Mouse (Mus musculus) layer of hippocampus, adult 6 months (tissue): ENCODE results near the gene Plcb4. TPM values are rescaled to one million over a fixed set of nuclear protein-coding genes. Genes with fewer than 3 reads are reported as not detected.

Experiments used
- long read RNA-seq, 2 experiments: library from polyadenylated mRNA; unstranded; transcript quantifications; one replicate each; pipeline ENCODE4 v2.0.0; 2019 to 2020
- polyA plus RNA-seq: library from polyadenylated mRNA; unstranded; fragments of <200 nt; fragmentation: Nextera tagmentation; gene quantifications from 2 replicates; pipeline ENCODE4 v1.2.3, GENCODE M21; 2021

Gene Plcb4
- polyA plus RNA-seq: 5.6 and 6.2 TPM in 2 replicates
- long read RNA-seq, experiment 1, partial matches to known transcripts: 14 of 20 reads
- long read RNA-seq, experiment 1, other reads (novel, unspliced or antisense): 6 of 20 reads
- long read RNA-seq, experiment 2, partial matches to known transcripts: 33 of 73 reads
- long read RNA-seq, experiment 2, other reads (novel, unspliced or antisense): 40 of 73 reads

DNA sequence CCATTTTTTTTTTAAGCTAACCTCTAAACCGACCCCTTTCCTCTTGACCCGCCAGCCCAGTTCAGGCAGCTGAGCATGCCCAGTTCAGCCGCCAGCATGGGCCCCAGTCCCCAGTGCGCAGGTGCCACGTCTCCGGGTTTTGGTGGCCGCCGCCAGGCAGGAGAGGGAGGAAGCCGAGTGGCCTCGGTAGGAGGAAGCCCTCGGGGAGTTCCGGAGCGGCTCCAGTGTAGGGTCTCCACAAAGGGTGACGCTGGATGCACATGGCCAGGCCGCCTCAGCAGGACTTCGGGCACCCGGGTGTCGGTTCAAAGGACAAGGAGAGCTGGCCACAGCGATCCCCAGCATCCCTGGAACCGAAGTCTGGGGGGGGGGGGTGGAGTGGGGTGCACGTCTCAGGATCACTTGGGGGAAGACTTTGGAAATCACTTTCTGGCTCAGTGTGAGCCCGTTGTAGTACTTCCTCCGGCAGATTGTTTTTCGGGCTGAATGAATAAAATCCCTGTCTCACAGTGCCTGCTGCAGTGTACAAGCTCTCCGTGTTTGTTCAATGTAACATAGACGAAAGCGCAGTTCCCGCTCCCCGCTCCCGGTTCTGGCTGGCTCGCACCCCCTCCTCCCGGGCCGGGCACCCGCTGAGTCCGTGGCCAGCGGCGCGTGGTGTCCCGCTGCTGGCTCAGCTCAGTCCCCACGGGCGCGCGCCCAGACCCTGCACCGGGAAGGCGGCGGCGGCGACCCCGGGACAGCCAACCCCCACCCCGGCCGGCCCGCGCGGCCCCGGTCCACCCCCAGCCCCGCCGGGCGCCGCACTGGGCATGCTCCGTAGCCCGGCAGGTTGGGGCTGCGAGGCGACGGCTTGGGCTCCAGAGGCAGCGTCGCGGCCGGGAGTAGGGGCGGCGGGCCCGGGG lies at the start of gene Plcb4:
Gene Plcb4, plus strand, starts transcription at position 526 of the 905 bp plus-strand sequence.

DNA sequence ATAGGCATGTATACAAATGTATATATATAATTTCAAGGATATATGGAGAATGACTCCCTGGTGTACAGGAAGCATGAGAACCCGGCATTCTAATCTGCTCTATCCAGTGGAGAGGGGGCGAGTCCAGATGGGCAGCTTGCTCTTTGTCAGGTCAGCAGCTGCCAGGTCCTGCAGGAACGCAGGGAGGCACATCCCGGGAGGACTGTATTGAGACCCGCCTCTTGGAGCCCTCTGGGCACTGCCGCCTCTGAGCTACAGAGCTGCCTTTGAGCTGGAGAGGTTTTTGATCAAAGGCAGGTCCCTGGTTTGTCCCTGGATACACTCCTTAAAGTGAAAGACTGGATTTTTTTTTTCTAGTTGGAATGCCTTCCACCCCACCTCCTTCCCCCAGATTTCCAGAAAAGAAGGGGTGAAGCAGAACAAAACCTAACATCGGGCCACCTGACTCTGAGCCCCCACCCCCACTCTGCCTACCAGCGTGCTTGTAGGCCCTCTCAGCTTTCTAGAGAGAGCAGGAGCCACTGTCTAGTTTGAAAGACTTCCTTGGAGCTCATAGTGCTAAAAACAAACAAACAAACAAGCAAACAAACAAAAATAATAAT lies 393.0 kb downstream of the Plcb4 start, which contains the start of gene Lamp5:
Gene Lamp5, plus strand, starts transcription at position 552 of the 602 bp plus-strand sequence.

